Mouse (Mus musculus): ENCODE data around the gene Usp1. TPM values are rescaled to one million over a fixed set of nuclear protein-coding genes. Genes with fewer than 3 reads are reported as not detected.
"Not testable (repeated sequence)": the region's sequence is repeated elsewhere in the genome, so short reads cannot be mapped to it uniquely, and the experiment has no call there.

Gene Usp1
- total RNA-seq, 2 experiments from 2014 or later = 48.1 to 59.0 TPM

DNA sequence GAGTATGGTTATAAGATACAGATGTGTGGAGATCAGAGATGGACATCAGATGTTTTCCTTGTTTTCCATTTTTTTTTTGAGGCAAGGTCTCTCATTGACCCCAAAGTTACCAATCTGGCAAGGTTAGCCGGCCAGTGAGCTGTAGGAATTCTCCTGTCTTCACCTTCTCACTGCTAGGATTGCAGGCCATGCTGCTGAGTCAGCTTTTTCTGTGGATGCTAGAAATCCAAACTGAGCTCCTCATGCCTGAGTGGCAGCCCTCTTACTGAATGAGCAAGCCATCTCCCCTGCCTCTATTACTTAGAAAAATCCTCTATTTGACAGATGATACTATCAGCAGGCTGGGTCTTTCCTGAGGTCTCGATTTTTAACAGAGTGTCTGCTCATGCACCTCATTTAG, 55.1 kb downstream of the Usp1 start:
- DNase-seq (ENCODE audit: low spot score in 2 of 2) = no peak

GRCm38 (mm10) chr4:98979976-98980375, 56.4 kb downstream of the Usp1 start:
- DNase-seq (ENCODE audit: low spot score in 2 of 2) = not testable (repeated sequence)

GRCm38 (mm10) chr4:98984701-98985100, 61.1 kb downstream of the Usp1 start:
- DNase-seq (ENCODE audit: low spot score in 2 of 2) = no peak

Other genes with a start within 250 kb of the Usp1 start
- not detected for gene L1td1, start 197.1 kb upstream of the Usp1 start, total RNA-seq (2021)
- gene Kank4, start 106.3 kb upstream of the Usp1 start, total RNA-seq (2021) = 1 to 10 TPM; 3.9 to 5.6 TPM
- not detected for gene I0C0044D17Rik, start 100.0 kb upstream of the Usp1 start, total RNA-seq (2021)
- gene Angptl3, start 107.1 kb downstream of the Usp1 start, total RNA-seq (2021) = 10 to 100 TPM in 1 of 2 experiments, 1 to 10 TPM in 1; 1.7 to 46.8 TPM
- 10 to 100 TPM; 64.6 to 72.1 TPM for gene Dock7, start 197.1 kb downstream of the Usp1 start, total RNA-seq (2021)

All from adrenal gland, postnatal 4 days (tissue).